Mouse (Mus musculus) heart, embryonic 10.5 days (tissue): ENCODE measurements around the gene Dbp. TPM values are rescaled to one million over a fixed set of nuclear protein-coding genes. Genes with fewer than 3 reads are reported as not detected.

Source experiments
- DNase-seq: peaks from one replicate; pipeline ENCODE4 v3.0.0-alpha.2; 2017; ENCODE audit warnings: low spot score
- H3K27ac ChIP-seq: fragments of 300-500 bp; sonication (generic); 2 replicates; pipeline ENCODE4 v1.5.1; 2016; ENCODE audit warnings: mild to moderate bottlenecking
- H3K27me3 ChIP-seq: fragments of 300-500 bp; sonication (generic); 2 replicates; pipeline ENCODE4 v1.6.1; 2016; ENCODE audit warnings: mild to moderate bottlenecking; ENCODE audit not compliant: poor library complexity, insufficient read depth, severe bottlenecking
- H3K36me3 ChIP-seq: fragments of 300-500 bp; sonication (generic); 2 replicates; pipeline ENCODE4 v1.6.1; 2016; ENCODE audit warnings: mild to moderate bottlenecking, moderate library complexity
- H3K4me1 ChIP-seq: fragments of 300-500 bp; sonication (generic); 2 replicates; pipeline ENCODE4 v1.6.1; 2016; ENCODE audit warnings: mild to moderate bottlenecking
- H3K4me3 ChIP-seq: fragments of 300-500 bp; sonication (generic); 2 replicates; pipeline ENCODE4 v1.5.1; 2016; ENCODE audit warnings: mild to moderate bottlenecking, moderate library complexity
- H3K9me3 ChIP-seq: fragments of 300-500 bp; sonication (generic); 2 replicates; pipeline ENCODE4 v1.6.1; 2016; ENCODE audit warnings: mild to moderate bottlenecking, moderate library complexity
- WGBS: fragments of 180-500 bp; shearing (Covaris S2); methylation state at CpG from one replicate; pipeline ENCODE4 v1.1.7; 2016; 5-methylcytosine and 5-hydroxymethylcytosine counted together
- polyA plus RNA-seq: library from polyadenylated mRNA; unstranded; fragments of >200 nt; fragmentation: Nextera tagmentation; extraction: Ambion mirVana; gene quantifications from 2 replicates; pipeline ENCODE4 v1.2.1, GENCODE M21; 2016

Gene Dbp
- polyA plus RNA-seq, 1 experiment from 2014 or later: 2.7 TPM

GRCm38 (mm10) chr7:45725713-45726112 is 20.8 kb downstream of the Dbp start, which contains the start of gene Spaca4:
Spaca4 (minus strand) TSS chr7:45725813.
- H3K9me3 ChIP-seq: no peaks in the 10 kb centered on the region
- no peak for DNase-seq
- peaks cover 37% of the 10 kb centered on the region for H3K4me1 ChIP-seq
- WGBS: 92% methylated on average over 11 of the region's 11 CpGs
- no peak within 1 kb of the TSS for H3K4me3 ChIP-seq
- H3K27me3 ChIP-seq: no peaks in the 10 kb centered on the region
- H3K36me3 ChIP-seq: peaks cover 81% of the 10 kb centered on the region
- H3K27ac ChIP-seq: no peak within 1 kb of the TSS

- H3K27ac ChIP-seq: no peak overlapping the region
- peaks cover 74% of the 10 kb centered on the region for H3K36me3 ChIP-seq
- H3K4me1 ChIP-seq: peaks cover 37% of the 10 kb centered on the region
- no peak overlapping the region for H3K4me3 ChIP-seq
- H3K9me3 ChIP-seq: no peaks in the 10 kb centered on the region
- no peak for DNase-seq
- 94% methylated on average over 10 of the region's 10 CpGs for WGBS
- H3K27me3 ChIP-seq: no peaks in the 10 kb centered on the region
Observed at GRCm38 (mm10) chr7:45726419-45726818, 21.5 kb downstream of the Dbp start.

GRCm38 (mm10) chr7:45727625-45728024 is 22.7 kb downstream of the Dbp start:
- H3K4me1 ChIP-seq: peaks cover 26% of the 10 kb centered on the region
- no peaks in the 10 kb centered on the region for H3K9me3 ChIP-seq
- DNase-seq: no peak
- H3K27ac ChIP-seq: no peak overlapping the region
- no peaks in the 10 kb centered on the region for H3K27me3 ChIP-seq
- 92% methylated on average over 3 of the region's 3 CpGs for WGBS
- peaks cover 62% of the 10 kb centered on the region for H3K36me3 ChIP-seq
- H3K4me3 ChIP-seq: no peak overlapping the region

GRCm38 (mm10) chr7:45730727-45731431 is 26.0 kb downstream of the Dbp start:
- WGBS: 14% methylated on average over 16 of the region's 16 CpGs
- peak; percentile 90 for DNase-seq
- peaks cover 25% of the 10 kb centered on the region for H3K4me1 ChIP-seq
- peaks cover 29% of the 10 kb centered on the region for H3K36me3 ChIP-seq
- peak overlapping the region; percentile 59 for H3K27ac ChIP-seq
- no peaks in the 10 kb centered on the region for H3K27me3 ChIP-seq
- H3K9me3 ChIP-seq: no peaks in the 10 kb centered on the region
- H3K4me3 ChIP-seq: no peak overlapping the region

- Histone ChIP-seq H3K27ac (no peak overlapping the region), H3K36me3 (peaks cover 10% of the 10 kb centered on the region; the same call in 1 of the 2 replicates), H3K4me1 (peaks cover 21% of the 10 kb centered on the region), H3K4me3 (no peak overlapping the region), H3K27me3 (no peaks in the 10 kb centered on the region), H3K9me3 (no peaks in the 10 kb centered on the region)
- 74% methylated on average over 5 of the region's 5 CpGs for WGBS
- DNase-seq: no peak
Observed at GRCm38 (mm10) chr7:45733477-45733876, 28.6 kb downstream of the Dbp start.

- Histone ChIP-seq H3K27me3 (peaks cover 18% of the 10 kb centered on the region), H3K36me3 (no peaks in the 10 kb centered on the region), H3K27ac (no peak overlapping the region), H3K4me1 (peaks cover 10% of the 10 kb centered on the region), H3K4me3 (no peak overlapping the region), H3K9me3 (no peaks in the 10 kb centered on the region)
- 6% methylated on average over 9 of the region's 9 CpGs for WGBS
- DNase-seq: peak; percentile 91
Observed at GRCm38 (mm10) chr7:45739162-45739763, 34.4 kb downstream of the Dbp start.

GRCm38 (mm10) chr7:45739820-45740219 is 34.9 kb downstream of the Dbp start:
- peaks cover 18% of the 10 kb centered on the region for H3K27me3 ChIP-seq
- H3K4me1 ChIP-seq: peaks cover 10% of the 10 kb centered on the region
- no peak overlapping the region for H3K4me3 ChIP-seq
- no peak for DNase-seq
- H3K27ac ChIP-seq: no peak overlapping the region
- WGBS: 62% methylated on average over 10 of the region's 10 CpGs
- no peaks in the 10 kb centered on the region for H3K9me3 ChIP-seq
- H3K36me3 ChIP-seq: no peaks in the 10 kb centered on the region

- Histone ChIP-seq H3K36me3 (no peaks in the 10 kb centered on the region), H3K4me3 (peak overlapping the region; percentile 42; the same call in 1 of the 2 replicates), H3K27me3 (peaks cover 18% of the 10 kb centered on the region), H3K9me3 (no peaks in the 10 kb centered on the region), H3K4me1 (peaks cover 10% of the 10 kb centered on the region), H3K27ac (no peak overlapping the region)
- WGBS: 75% methylated on average over 12 of the region's 12 CpGs
- no peak for DNase-seq
Observed at GRCm38 (mm10) chr7:45741308-45741707, 36.4 kb downstream of the Dbp start.

GRCm38 (mm10) chr7:45741777-45742176 is 36.9 kb downstream of the Dbp start:
- Histone ChIP-seq H3K9me3 (0 out of 2 replicates have a peak, but pooled peaks cover 2% of the 10 kb centered on the region), H3K27me3 (peaks cover 18% of the 10 kb centered on the region), H3K4me3 (peak overlapping the region; percentile 42), H3K27ac (no peak overlapping the region), H3K4me1 (peaks cover 10% of the 10 kb centered on the region), H3K36me3 (no peaks in the 10 kb centered on the region)
- DNase-seq: no peak
- WGBS: 33% methylated on average over 11 of the region's 11 CpGs

GRCm38 (mm10) chr7:45742338-45742737 is 37.5 kb downstream of the Dbp start:
- Histone ChIP-seq H3K27ac (no peak overlapping the region), H3K27me3 (peaks cover 18% of the 10 kb centered on the region), H3K9me3 (0 out of 2 replicates have a peak, but pooled peaks cover 2% of the 10 kb centered on the region), H3K4me3 (peak overlapping the region; percentile 42), H3K4me1 (peaks cover 10% of the 10 kb centered on the region), H3K36me3 (no peaks in the 10 kb centered on the region)
- WGBS: 37% methylated on average over 19 of the region's 19 CpGs
- no peak for DNase-seq

- WGBS: 35% methylated on average over 2 of the region's 2 CpGs
- H3K27ac ChIP-seq: no peak overlapping the region
- peaks cover 23% of the 10 kb centered on the region for H3K27me3 ChIP-seq
- H3K9me3 ChIP-seq: 0 out of 2 replicates have a peak, but pooled peaks cover 2% of the 10 kb centered on the region
- H3K4me3 ChIP-seq: no peak overlapping the region
- DNase-seq: peak; percentile 87
- peaks cover 23% of the 10 kb centered on the region for H3K4me1 ChIP-seq
- H3K36me3 ChIP-seq: no peaks in the 10 kb centered on the region
Observed at GRCm38 (mm10) chr7:45744387-45744786, 39.5 kb downstream of the Dbp start.

- Histone ChIP-seq H3K4me3 (no peak overlapping the region), H3K27ac (no peak overlapping the region), H3K9me3 (0 out of 2 replicates have a peak, but pooled peaks cover 2% of the 10 kb centered on the region), H3K36me3 (no peaks in the 10 kb centered on the region), H3K4me1 (peaks cover 28% of the 10 kb centered on the region), H3K27me3 (peaks cover 17% of the 10 kb centered on the region)
- 60% methylated on average over 6 of the region's 6 CpGs for WGBS
- no peak for DNase-seq
Observed at GRCm38 (mm10) chr7:45746518-45746917, 41.6 kb downstream of the Dbp start.

- 79% methylated on average over 5 of the region's 5 CpGs for WGBS
- Histone ChIP-seq H3K36me3 (no peaks in the 10 kb centered on the region), H3K27me3 (peaks cover 8% of the 10 kb centered on the region), H3K4me3 (no peak overlapping the region), H3K27ac (no peak overlapping the region), H3K4me1 (peaks cover 19% of the 10 kb centered on the region), H3K9me3 (0 out of 2 replicates have a peak, but pooled peaks cover 2% of the 10 kb centered on the region)
- DNase-seq: no peak
Observed at GRCm38 (mm10) chr7:45747450-45747849, 42.6 kb downstream of the Dbp start.
